Mouse (Mus musculus): Measurements from ENCODE around the gene Gm10031.

The Gm10031 gene

GRCm38 (mm10) chr1:156539787-156540560 is 16.2 kb downstream of the Gm10031 start:
- DNase-seq (ENCODE audit: low spot score in 2 of 2) = no peak

GRCm38 (mm10) chr1:156543999-156544398 is 20.2 kb downstream of the Gm10031 start:
- DNase-seq (ENCODE audit: low spot score in 2 of 2) = no peak

DNA sequence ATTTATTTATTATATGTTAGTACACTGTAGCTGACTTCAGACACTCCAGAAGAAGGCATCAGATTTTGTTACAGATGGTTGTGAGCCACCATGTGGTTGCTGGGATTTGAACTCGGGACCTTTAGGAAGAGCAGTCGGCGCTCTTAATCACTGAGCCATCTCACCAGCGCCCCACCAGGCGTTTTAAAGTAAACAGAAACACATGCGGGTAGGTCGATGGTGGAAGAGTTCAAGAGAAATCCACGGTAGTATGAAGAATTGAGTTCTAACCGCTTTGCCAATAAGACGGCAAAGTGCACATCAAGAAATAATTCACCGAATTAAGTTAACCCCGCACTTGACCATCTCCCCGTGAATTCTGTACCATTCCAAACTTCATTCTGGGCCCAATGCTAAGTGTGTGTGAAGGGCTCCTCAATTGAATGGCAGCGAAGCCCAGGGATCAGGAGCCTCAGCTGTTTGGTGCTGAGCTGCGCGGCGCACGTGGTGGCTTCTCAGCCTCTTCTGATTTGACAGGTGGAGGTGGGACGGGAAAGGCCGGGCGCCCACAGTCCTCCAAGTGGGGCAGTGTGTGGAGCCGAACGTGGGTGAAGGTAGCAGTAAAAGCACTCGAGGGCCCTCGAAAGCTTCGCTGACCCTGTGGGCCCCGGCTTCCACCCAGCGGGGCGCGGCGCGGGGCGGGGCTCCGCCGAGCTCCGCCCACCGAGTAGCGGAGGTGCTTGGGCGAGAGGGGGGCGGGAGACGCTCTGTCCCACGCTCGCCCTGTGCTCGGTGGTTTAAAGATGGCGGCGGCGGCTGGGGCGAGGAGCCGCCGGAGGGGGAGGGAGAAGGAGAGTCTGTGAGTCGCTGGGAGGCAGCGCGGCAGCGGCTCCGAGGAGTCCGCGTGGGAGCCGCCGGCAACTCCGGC is 34.5 kb downstream of the Gm10031 start, which contains the start of gene Abl2:
Abl2 (plus strand) TSS at position 763 of the 907 bp plus-strand sequence.
- peak; percentile 81 to 91 for DNase-seq (ENCODE audit: low spot score in 2 of 2)

GRCm38 (mm10) chr1:156558950-156559640 is 35.3 kb downstream of the Gm10031 start:
- DNase-seq (ENCODE audit: low spot score in 2 of 2) = peak; percentile 53 to 65

DNA sequence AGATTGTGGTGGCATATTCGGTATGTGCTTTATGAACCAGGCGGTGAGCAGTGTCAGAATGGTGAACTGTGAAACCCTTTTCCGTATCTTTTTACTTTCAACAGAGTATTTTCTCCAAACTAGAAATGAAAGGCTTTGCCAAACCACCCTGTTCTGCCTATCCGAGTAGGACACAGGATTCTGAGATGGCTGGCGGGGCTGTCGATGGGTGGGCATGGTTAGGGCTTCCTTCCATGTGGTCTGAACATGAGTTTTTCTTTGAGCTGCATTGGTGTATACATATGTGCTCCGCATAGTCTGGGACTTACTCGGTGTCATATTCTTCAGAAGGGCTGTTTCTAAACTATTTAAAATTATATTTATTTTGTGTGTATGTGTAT is 35.8 kb downstream of the Gm10031 start:
- peak in 1 of 2 experiments; percentile 15 for DNase-seq (ENCODE audit: low spot score in 2 of 2)

- no peak for DNase-seq (ENCODE audit: low spot score in 2 of 2)
Measured at GRCm38 (mm10) chr1:156560500-156560899, 36.7 kb downstream of the Gm10031 start.

DNA sequence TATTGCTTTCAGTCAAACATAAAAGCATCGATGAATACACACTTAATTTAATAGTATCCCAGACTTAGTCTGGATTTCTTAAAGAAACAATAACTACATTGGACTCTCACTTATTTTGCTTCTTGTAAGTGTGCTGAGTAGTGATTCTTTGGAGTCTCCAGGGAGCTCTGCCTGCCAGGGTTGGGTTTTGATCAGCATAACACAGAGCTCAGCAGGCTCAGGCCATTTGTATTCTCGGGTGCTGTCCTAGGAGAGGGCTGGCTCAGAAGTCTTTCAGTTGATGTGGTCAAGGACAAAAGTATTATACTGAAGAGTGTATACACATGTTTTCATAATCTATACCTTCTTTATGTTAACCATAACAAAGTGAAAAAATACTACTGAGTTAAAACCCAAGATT is 41.5 kb downstream of the Gm10031 start:
- no peak for DNase-seq (ENCODE audit: low spot score in 2 of 2)

- peak; percentile 18 to 64 for DNase-seq (ENCODE audit: low spot score in 2 of 2)
Measured at GRCm38 (mm10) chr1:156566132-156566531, 42.3 kb downstream of the Gm10031 start.

- DNase-seq (ENCODE audit: low spot score in 2 of 2) = no peak
Measured at GRCm38 (mm10) chr1:156569615-156570014, 45.8 kb downstream of the Gm10031 start.

- no peak for DNase-seq (ENCODE audit: low spot score in 2 of 2)
Measured at GRCm38 (mm10) chr1:156572952-156573351, 49.1 kb downstream of the Gm10031 start.

Data from spleen, postnatal 10 days (tissue).